Mouse (Mus musculus) CH12.LX (cell line): ENCODE data around the gene Etv2.

ENCODE experiments used
- CTCF ChIP-seq, 2 experiments: IDR thresholded peaks in 1 of 2; conservative IDR thresholded peaks in 1 of 2; 2 replicates each; pipeline ENCODE4 v1.5.1; 2011 to 2012; ENCODE audit warnings: low read depth in 2 of 2, low read length in 2 of 2, improper control_type of control experiment in 1 of 2, inconsistent platforms in 1 of 2, mild to moderate bottlenecking in 1 of 2, moderate library complexity in 1 of 2
- EP300 ChIP-seq: IDR thresholded peaks from 2 replicates; pipeline ENCODE4 v1.6.1; 2011; ENCODE audit warnings: low read length, improper control_type of control experiment
- USF1 ChIP-seq: IDR thresholded peaks from 2 replicates; pipeline ENCODE4 v1.6.1; 2014; ENCODE audit warnings: low read depth, mild to moderate bottlenecking, inconsistent platforms, low read length, improper control_type of control experiment

- TF ChIP-seq EP300 (no peak), CTCF (conservative IDR thresholded peaks at IDR 0.05 in 1 of 2, IDR thresholded peaks at IDR 0.05 in 1 of 2; ENCODE audit: low read depth in 2 of 2, low read length in 2 of 2) (no peak), USF1 (no peak)
Measured at GRCm38 (mm10) chr7:30598786-30599185, 36.9 kb downstream of the Etv2 start, which contains the start of gene Zbtb32.
